Mouse (Mus musculus) MEL (cell line): Measurements from ENCODE around the gene Crnkl1. TPM values are rescaled to one million over a fixed set of nuclear protein-coding genes. Genes with fewer than 3 reads are reported as not detected.

Experiments used
- DNase-seq: peaks from one replicate; pipeline ENCODE4 v3.0.0; 2011; ENCODE audit warnings: low read depth, low spot score
- H3K27ac ChIP-seq: 2 replicates; pipeline ENCODE4 v1.5.1; 2012; ENCODE audit warnings: low read depth, mild to moderate bottlenecking, control low read depth, low read length, moderate library complexity; ENCODE audit not compliant: control insufficient read depth
- H3K27me3 ChIP-seq, 2 experiments: fragments of 150-350 bp in 1 of 2; sonication (generic) in 1 of 2; 2 replicates each; pipeline ENCODE4 v1.6.1; 2012; ENCODE audit warnings: low read length in 2 of 2, mild to moderate bottlenecking in 2 of 2, improper control_type of control experiment in 1 of 2, moderate library complexity in 1 of 2; ENCODE audit not compliant: insufficient read depth in 2 of 2, control insufficient read depth in 1 of 2
- H3K36me3 ChIP-seq, 2 experiments: 2 replicates each; pipeline ENCODE4 v1.6.1; 2012 to 2014; ENCODE audit warnings: low read length in 2 of 2, improper control_type of control experiment in 1 of 2, inconsistent platforms in 1 of 2, mild to moderate bottlenecking in 1 of 2; ENCODE audit not compliant: insufficient read depth in 2 of 2, control insufficient read depth in 1 of 2
- H3K4me1 ChIP-seq, 2 experiments: fragments of 150-350 bp in 1 of 2; sonication (generic) in 1 of 2; 2 replicates each; pipeline ENCODE4 v1.6.1; 2012; ENCODE audit warnings: low read length in 2 of 2, improper control_type of control experiment in 1 of 2, mild to moderate bottlenecking in 1 of 2; ENCODE audit not compliant: insufficient read depth in 2 of 2, control insufficient read depth in 1 of 2
- H3K4me3 ChIP-seq, 2 experiments: fragments of 150-350 bp in 1 of 2; sonication (generic) in 1 of 2; 2 replicates each; pipeline ENCODE4 v1.5.1; 2012; ENCODE audit warnings: low read depth in 2 of 2, low read length in 2 of 2, mild to moderate bottlenecking in 2 of 2, moderate library complexity in 2 of 2, control low read depth in 1 of 2, improper control_type of control experiment in 1 of 2; ENCODE audit not compliant: control insufficient read depth in 1 of 2, insufficient read depth in 1 of 2
- H3K79me2 ChIP-seq: 2 replicates; pipeline ENCODE4 v1.6.1; 2012; ENCODE audit warnings: mild to moderate bottlenecking, low read length, moderate library complexity; ENCODE audit not compliant: control insufficient read depth, poor library complexity, insufficient read depth
- H3K9ac ChIP-seq: 2 replicates; pipeline ENCODE4 v1.6.1; 2012; ENCODE audit warnings: low read depth, mild to moderate bottlenecking, control low read depth, low read length, moderate library complexity; ENCODE audit not compliant: control insufficient read depth, poor library complexity, severe bottlenecking
- H3K9me3 ChIP-seq: fragments of 150-350 bp; sonication (generic); replicated peaks from 2 replicates; pipeline ENCODE4 v1.6.1; 2012; ENCODE audit warnings: mild to moderate bottlenecking, low read length, improper control_type of control experiment, moderate library complexity; ENCODE audit not compliant: insufficient read depth
- BHLHE40 ChIP-seq: IDR thresholded peaks from 2 replicates; pipeline ENCODE4 v1.6.1; 2012; ENCODE audit warnings: low read depth, mild to moderate bottlenecking, inconsistent platforms, low read length, improper control_type of control experiment, borderline replicate concordance
- CHD1 ChIP-seq: IDR thresholded peaks from 2 replicates; pipeline ENCODE4 v1.6.1; 2012; ENCODE audit warnings: low read depth, mild to moderate bottlenecking, inconsistent platforms, low read length, improper control_type of control experiment
- CTCF ChIP-seq, 3 experiments: IDR thresholded peaks in 2 of 3; conservative IDR thresholded peaks in 1 of 3; 2 replicates each; pipeline ENCODE4 v1.5.1; 2011 to 2012; ENCODE audit warnings: low read length in 3 of 3, low read depth in 2 of 3, mild to moderate bottlenecking in 2 of 3, improper control_type of control experiment in 1 of 3, inconsistent platforms in 1 of 3, mixed read lengths in 1 of 3, moderate library complexity in 1 of 3; ENCODE audit not compliant: control insufficient read depth in 1 of 3, insufficient read depth in 1 of 3, poor library complexity in 1 of 3, severe bottlenecking in 1 of 3
- E2F4 ChIP-seq: IDR thresholded peaks from 2 replicates; pipeline ENCODE4 v1.6.1; 2011; ENCODE audit warnings: low read depth, low read length, improper control_type of control experiment, borderline replicate concordance
- ELF1 ChIP-seq: IDR thresholded peaks from 2 replicates; pipeline ENCODE4 v1.6.1; 2014; ENCODE audit warnings: low read depth, mild to moderate bottlenecking, inconsistent platforms, low read length, improper control_type of control experiment, moderate library complexity
- EP300 ChIP-seq, 2 experiments: IDR thresholded peaks; 2 replicates each; pipeline ENCODE4 v1.6.1; 2011; ENCODE audit warnings: improper control_type of control experiment in 2 of 2, low read length in 2 of 2, low read depth in 1 of 2, mild to moderate bottlenecking in 1 of 2
- ETS1 ChIP-seq: IDR thresholded peaks from 2 replicates; pipeline ENCODE4 v1.6.1; 2012; ENCODE audit warnings: low read depth, mild to moderate bottlenecking, inconsistent platforms, low read length, improper control_type of control experiment, moderate library complexity
- HCFC1 ChIP-seq: IDR thresholded peaks from 2 replicates; pipeline ENCODE4 v1.6.1; 2012; ENCODE audit warnings: low read depth, mild to moderate bottlenecking, inconsistent platforms, low read length, improper control_type of control experiment, moderate library complexity
- JUND ChIP-seq: IDR thresholded peaks from 2 replicates; pipeline ENCODE4 v1.6.1; 2011; ENCODE audit warnings: low read depth, mild to moderate bottlenecking, improper control_type of control experiment, low read length
- MAX ChIP-seq: IDR thresholded peaks from 2 replicates; pipeline ENCODE4 v1.6.1; 2011; ENCODE audit warnings: low read length, improper control_type of control experiment
- MAZ ChIP-seq: IDR thresholded peaks from 2 replicates; pipeline ENCODE4 v1.6.1; 2012; ENCODE audit warnings: low read depth, mild to moderate bottlenecking, inconsistent platforms, low read length, improper control_type of control experiment
- MEF2A ChIP-seq: IDR thresholded peaks from 2 replicates; pipeline ENCODE4 v1.6.1; 2014; ENCODE audit warnings: low read depth, mild to moderate bottlenecking, inconsistent platforms, low read length, improper control_type of control experiment; ENCODE audit not compliant: poor library complexity, insufficient replicate concordance, severe bottlenecking; ENCODE audit errors: extremely low read depth
- NELFE ChIP-seq: IDR thresholded peaks from 2 replicates; pipeline ENCODE4 v1.6.1; 2011; ENCODE audit warnings: low read depth, low read length, improper control_type of control experiment
- NRF1 ChIP-seq: IDR thresholded peaks from 2 replicates; pipeline ENCODE4 v1.6.1; 2014; ENCODE audit warnings: low read depth, mild to moderate bottlenecking, inconsistent platforms, low read length, improper control_type of control experiment, moderate library complexity; ENCODE audit not compliant: poor library complexity, insufficient read depth, severe bottlenecking
- POLR2AphosphoS2 ChIP-seq: IDR thresholded peaks from 2 replicates; pipeline ENCODE4 v1.6.1; 2011; ENCODE audit warnings: low read length, improper control_type of control experiment
- POLR2AphosphoS5 ChIP-seq: IDR thresholded peaks from 2 replicates; pipeline ENCODE4 v1.6.1; 2012; ENCODE audit warnings: low read depth, borderline replicate concordance, mild to moderate bottlenecking, inconsistent platforms, low read length, moderate library complexity, mixed read lengths
- RAD21 ChIP-seq: IDR thresholded peaks from 2 replicates; pipeline ENCODE4 v1.6.1; 2011; ENCODE audit warnings: mild to moderate bottlenecking, low read depth, low read length, improper control_type of control experiment
- SMC3 ChIP-seq: IDR thresholded peaks from 2 replicates; pipeline ENCODE4 v1.6.1; 2011; ENCODE audit warnings: low read depth, low read length, improper control_type of control experiment
- TBP ChIP-seq: IDR thresholded peaks from 2 replicates; pipeline ENCODE4 v1.8.0; 2011; ENCODE audit warnings: low read depth, low read length, improper control_type of control experiment
- TCF12 ChIP-seq: IDR thresholded peaks from 2 replicates; pipeline ENCODE4 v1.6.1; 2014; ENCODE audit warnings: low read depth, mild to moderate bottlenecking, inconsistent platforms, low read length, improper control_type of control experiment, moderate library complexity
- UBTF ChIP-seq: IDR thresholded peaks from 2 replicates; pipeline ENCODE4 v1.6.1; 2012; ENCODE audit warnings: low read depth, mild to moderate bottlenecking, inconsistent platforms, low read length, improper control_type of control experiment, moderate library complexity, borderline replicate concordance; ENCODE audit not compliant: insufficient read depth
- USF1 ChIP-seq: IDR thresholded peaks from 2 replicates; pipeline ENCODE4 v1.6.1; 2014; ENCODE audit warnings: low read depth, mild to moderate bottlenecking, inconsistent platforms, low read length, improper control_type of control experiment, moderate library complexity
- USF2 ChIP-seq, 2 experiments: IDR thresholded peaks; 2 replicates each; pipeline ENCODE4 v1.6.1; 2011 to 2012; ENCODE audit warnings: improper control_type of control experiment in 2 of 2, low read length in 2 of 2, borderline replicate concordance in 1 of 2, inconsistent platforms in 1 of 2, low read depth in 1 of 2, mild to moderate bottlenecking in 1 of 2; ENCODE audit not compliant: insufficient read depth in 1 of 2
- ZMIZ1 ChIP-seq: IDR thresholded peaks from 2 replicates; pipeline ENCODE4 v1.6.1; 2012; ENCODE audit warnings: low read depth, mild to moderate bottlenecking, inconsistent platforms, low read length, improper control_type of control experiment, moderate library complexity
- ZNF384 ChIP-seq: IDR thresholded peaks from 2 replicates; pipeline ENCODE4 v1.6.1; 2012; ENCODE audit warnings: low read depth, mild to moderate bottlenecking, inconsistent platforms, low read length, improper control_type of control experiment
- polyA plus RNA-seq, 2 experiments: library from polyadenylated mRNA; stranded (reverse) in 1 of 2; unstranded in 1 of 2; fragments of >175 nt in 1 of 2; fragments of >200 nt in 1 of 2; gene quantifications; 2 replicates each; pipeline versions ENCODE4 v1.2.1 to v1.2.4; 2012; ENCODE audit warnings: low replicate concordance in 2 of 2, low read depth in 1 of 2; ENCODE audit not compliant: insufficient read length in 2 of 2, insufficient read depth in 1 of 2, missing spikeins in 1 of 2
- total RNA-seq: library from RNA; depleted of rRNA; stranded (reverse); fragments of 300-350 nt; gene quantifications from 2 replicates; pipeline ENCODE4 v1.2.3, GENCODE M21; 2012

Crnkl1 gene
- total and polyA plus RNA-seq, 3 experiments = 23.8 to 297 (median 30.3) TPM

DNA sequence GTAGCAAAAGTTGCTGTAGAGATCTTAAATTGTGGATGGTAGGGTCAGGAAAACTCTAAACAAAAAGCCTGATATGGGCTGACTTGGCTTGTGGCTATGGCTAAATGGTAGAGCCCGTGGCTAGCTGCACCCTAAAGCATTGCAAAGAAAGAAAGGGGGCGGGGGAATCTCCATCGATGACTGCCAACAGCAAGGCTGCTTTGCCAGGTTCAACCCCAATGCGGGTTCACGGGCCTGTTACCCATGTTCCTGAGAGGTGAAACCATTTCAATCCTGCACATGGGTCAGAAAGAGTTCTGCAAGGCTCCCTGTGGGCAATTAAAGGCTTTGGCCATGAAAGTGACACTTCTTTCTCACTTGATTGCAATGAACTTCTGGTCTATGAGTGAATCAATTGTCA, 52.9 kb downstream of the Crnkl1 start:
- H3K27ac ChIP-seq = no peak overlapping the region
- H3K9me3 ChIP-seq = no peaks in the 10 kb centered on the region
- no peaks in the 10 kb centered on the region for H3K4me1 ChIP-seq
- H3K79me2 ChIP-seq = no peaks in the 10 kb centered on the region
- H3K36me3 ChIP-seq = no peaks in the 10 kb centered on the region
- no peaks in the 10 kb centered on the region; a peak in 1 of 4 replicates for H3K27me3 ChIP-seq
- no peak overlapping the region for H3K9ac ChIP-seq
- no peak for DNase-seq
- TF ChIP-seq POLR2AphosphoS5 = no peak
- no peak for TF ChIP-seq JUND
- no peak for TF ChIP-seq MAX
- TF ChIP-seq POLR2AphosphoS2 = no peak
- no peak for TF ChIP-seq NRF1
- TF ChIP-seq E2F4 = no peak
- TF ChIP-seq NELFE = no peak
- no peak for TF ChIP-seq ZMIZ1
- TF ChIP-seq RAD21 = no peak
- TF ChIP-seq TBP = no peak
- no peak for TF ChIP-seq BHLHE40
- TF ChIP-seq UBTF = no peak
- no peak for TF ChIP-seq ELF1
- TF ChIP-seq, all 39 proteins: peak for 0
- no peak overlapping the region for H3K4me3 ChIP-seq

DNA sequence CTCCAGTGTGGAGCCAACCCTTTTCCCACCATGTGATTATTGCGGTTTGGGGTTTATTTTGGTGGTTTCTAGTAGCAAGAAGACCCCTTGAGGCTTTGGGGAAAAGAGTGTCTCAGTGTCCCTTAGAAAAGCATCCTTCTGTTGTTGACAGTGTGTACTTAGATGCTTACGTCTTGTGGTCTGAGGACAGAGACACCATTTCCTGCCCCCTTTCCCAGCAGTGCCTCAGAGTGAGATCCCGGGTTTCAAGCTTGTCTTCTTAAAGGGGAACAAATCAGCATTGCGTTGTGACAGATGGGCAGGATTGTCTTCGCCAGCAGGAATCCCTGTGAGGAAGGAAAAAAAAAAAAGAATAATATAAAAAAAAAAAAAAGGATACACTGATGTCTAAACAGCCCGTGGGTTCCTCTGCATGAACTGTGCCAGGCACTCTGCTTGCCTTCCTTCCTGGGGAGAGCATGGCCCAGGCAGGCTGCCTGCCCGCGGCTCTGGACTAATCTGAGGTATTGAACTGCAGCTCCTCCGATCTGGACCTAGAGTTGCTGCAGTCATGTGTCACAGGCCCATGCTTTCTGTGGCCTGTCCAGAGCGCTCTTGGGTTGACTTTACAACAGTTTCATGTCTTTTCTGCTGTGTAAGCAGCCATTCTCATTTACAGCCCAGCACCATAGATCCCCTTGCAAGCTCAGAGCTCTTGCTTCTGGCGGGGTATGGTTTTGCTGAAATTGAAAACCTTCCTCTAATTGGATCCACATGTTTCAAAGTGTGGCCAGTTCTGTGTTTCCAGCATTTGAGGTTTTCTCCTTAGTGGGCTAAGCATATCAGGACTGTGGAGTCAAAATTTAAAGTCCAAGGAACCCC, 53.7 kb downstream of the Crnkl1 start:
- no peak overlapping the region for H3K4me3 ChIP-seq
- DNase-seq = no peak
- no peak overlapping the region for H3K9ac ChIP-seq
- no peaks in the 10 kb centered on the region; a peak in 1 of 4 replicates for H3K27me3 ChIP-seq
- H3K9me3 ChIP-seq = no peaks in the 10 kb centered on the region
- H3K36me3 ChIP-seq = no peaks in the 10 kb centered on the region
- no peaks in the 10 kb centered on the region for H3K4me1 ChIP-seq
- TF ChIP-seq CTCF (IDR thresholded peaks at IDR 0.05 in 2 of 3, conservative IDR thresholded peaks at IDR 0.05 in 1 of 3; ENCODE audit: control insufficient read depth in 1 of 3, insufficient read depth in 1 of 3, low read depth in 2 of 3, low read length in 3 of 3, poor library complexity in 1 of 3, severe bottlenecking in 1 of 3) (no peak), MEF2A (no peak), CHD1 (no peak), HCFC1 (no peak), NRF1 (no peak), ZNF384 (no peak), MAZ (no peak), TBP (no peak), BHLHE40 (no peak), ETS1 (no peak), MAX (no peak), SMC3 (no peak), USF2 (IDR thresholded peaks at IDR 0.05; ENCODE audit: borderline replicate concordance in 1 of 2, insufficient read depth in 1 of 2, low read depth in 1 of 2, low read length in 2 of 2) (no peak), TCF12 (no peak), JUND (no peak), USF1 (no peak), EP300 (IDR thresholded peaks at IDR 0.05; ENCODE audit: low read depth in 1 of 2, low read length in 2 of 2) (no peak)
- H3K27ac ChIP-seq = no peak overlapping the region
- no peaks in the 10 kb centered on the region for H3K79me2 ChIP-seq
